Mouse (Mus musculus) liver, adult 2 months (tissue): ENCODE data around the gene Sema6d.

Experiments
- CTCF ChIP-seq: fragments of 200-500 bp; IDR thresholded peaks from 2 replicates; pipeline ENCODE4 v1.5.1; 2011; ENCODE audit warnings: low read depth, low read length, control low read depth
- POLR2A ChIP-seq: fragments of 200-500 bp; IDR thresholded peaks from 2 replicates; pipeline ENCODE4 v1.6.1; 2011; ENCODE audit warnings: low read length, control low read depth; ENCODE audit not compliant: insufficient read depth; ENCODE audit errors: extremely low read depth

DNA sequence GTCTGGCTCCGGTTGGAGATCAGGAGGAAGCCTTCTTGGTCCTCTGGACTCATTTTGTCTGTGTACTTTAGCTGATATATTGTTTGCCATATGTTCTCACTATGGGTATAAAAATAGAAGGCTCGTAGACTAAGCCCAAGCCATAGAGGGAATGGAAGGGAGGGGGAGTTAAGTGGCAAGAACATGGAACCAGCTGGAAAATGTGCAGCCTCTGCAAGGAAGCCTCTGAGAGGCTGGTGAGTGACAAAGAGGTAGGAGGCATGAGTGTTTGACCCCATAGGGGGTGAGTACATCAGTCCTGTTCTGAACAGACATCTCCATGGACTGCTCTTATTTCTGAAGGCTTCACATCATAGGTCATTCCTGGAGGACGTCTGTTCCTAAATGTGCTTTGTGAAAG, 37.1 kb downstream of the Sema6d start:
- TF ChIP-seq CTCF: no peak
- TF ChIP-seq POLR2A: no peak
